Mouse (Mus musculus) mouse embryonic stem cell (cell line): Measurements from ENCODE around the gene Pgls.

Experiments
- in situ Hi-C, 2 experiments: fragments of 300-500 bp; cut with MboI; formaldehyde crosslinking; loops; 1 replicate in 1 of 2; 3 replicates in 1 of 2; pipeline ENCODE4 v1.14.3; 2019 to 2020; ENCODE audit warnings: low sequenced_read_pairs in 2 of 2, low pct_unique_long_range_greater_than_20kb in 1 of 2, mixed read lengths in 1 of 2; ENCODE audit not compliant: unreplicated experiment in 1 of 2

Pgls gene

DNA sequence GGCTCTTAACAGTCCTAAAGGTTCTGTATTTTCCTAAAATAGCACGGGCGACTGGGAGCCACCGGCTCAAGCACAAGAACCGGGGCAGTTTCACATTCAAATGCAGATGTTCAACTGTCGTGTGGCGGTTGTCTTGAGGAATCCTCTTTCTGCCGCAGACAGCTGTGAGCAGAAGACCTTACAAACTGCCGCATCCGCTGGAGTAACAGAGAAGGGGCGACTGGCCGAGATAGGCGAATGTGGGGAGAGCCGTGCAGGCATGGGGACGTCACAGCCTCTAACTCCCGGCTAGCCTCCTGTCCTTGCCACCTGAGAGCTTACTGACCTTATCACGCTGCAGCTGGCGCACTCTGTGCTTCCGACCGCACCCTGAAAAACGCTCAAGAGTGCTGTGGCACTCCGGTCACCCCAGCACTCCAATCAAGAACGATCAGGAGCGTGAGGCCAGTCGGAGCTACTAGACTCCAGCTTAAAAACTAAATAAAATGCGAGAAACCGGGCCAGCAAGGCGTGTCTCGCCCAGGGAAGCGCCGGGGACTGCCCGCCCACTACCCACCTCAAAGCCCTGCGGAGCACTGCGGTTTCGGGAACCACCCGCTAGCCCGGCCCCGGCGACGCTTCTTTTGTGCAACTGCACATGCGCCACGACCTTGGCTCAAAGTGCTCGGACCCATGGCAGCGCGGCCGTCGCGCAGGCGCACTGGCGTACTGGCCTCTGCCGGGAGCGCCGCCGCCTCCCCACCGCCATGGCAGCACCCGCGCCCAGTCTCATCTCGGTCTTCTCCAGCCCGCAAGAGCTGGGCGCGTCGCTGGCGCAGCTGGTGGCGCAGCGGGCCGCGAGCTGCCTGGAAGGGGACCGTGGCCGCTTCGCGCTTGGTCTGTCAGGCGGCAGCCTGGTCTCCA, at the start of gene Pgls:
Gene Pgls (plus strand): TSS at position 706 of the 903 bp plus-strand sequence.
- in situ Hi-C loops: no loop called here

DNA sequence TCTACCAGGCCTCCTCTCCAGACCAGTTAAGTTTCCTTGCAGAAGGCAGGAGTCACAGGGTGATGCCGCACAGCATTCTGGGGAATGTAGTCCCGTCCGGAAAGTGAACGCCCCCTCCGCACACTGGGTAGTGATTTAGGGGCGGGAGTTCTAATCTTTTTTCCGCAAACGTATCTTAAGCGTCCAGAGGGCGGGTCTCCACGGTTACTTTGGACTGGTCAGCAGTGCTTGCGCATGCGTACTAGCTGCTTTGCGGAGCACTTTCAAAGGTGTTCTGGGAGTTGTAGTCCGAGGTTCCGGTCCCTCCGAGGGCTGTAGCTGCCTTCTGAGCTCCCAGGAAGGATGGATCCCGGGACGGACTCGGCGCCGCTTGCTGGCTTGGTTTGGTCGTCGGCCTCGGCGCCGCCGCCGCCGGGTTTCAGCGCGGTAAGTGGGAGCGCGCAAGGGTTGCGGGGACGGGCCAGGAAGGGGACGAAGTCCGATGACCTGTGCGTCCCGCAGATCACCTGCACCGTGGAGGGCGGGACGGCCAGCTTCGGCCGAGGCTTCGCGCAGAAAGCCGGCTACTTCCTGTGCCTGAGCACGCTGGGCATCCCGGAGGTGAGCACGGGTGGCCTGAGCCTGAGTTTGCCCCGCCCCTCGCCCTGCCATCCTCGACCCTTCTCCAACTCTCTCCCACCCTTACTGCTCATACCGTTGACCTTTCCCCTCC, 49.2 kb upstream of the Pgls start, which contains the start of gene Mvb12a:
Gene Mvb12a (plus strand): TSS at position 291 of the 712 bp plus-strand sequence.
- in situ Hi-C loops: no loop called here

DNA sequence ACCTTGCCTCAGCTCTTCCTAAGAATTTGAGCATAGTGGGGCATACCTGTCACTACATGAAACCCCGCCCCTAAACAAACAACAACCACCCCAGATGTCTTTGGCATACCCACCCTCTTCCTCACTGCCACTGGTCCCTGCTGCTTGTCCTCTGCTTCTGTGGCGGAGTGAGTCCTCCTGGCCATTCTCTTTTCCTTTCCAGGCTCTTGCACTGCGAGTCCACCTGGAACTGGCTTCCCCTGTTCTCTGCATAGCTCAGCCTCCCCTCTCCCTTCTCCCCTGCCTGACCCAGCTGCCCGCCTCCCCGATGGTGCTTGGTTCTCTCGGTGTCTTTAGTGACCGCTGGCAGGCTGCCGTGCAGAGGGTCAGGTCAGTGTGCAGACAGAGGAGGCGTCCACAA, 48.2 kb upstream of the Pgls start:
- in situ Hi-C loops: no loop called here

DNA sequence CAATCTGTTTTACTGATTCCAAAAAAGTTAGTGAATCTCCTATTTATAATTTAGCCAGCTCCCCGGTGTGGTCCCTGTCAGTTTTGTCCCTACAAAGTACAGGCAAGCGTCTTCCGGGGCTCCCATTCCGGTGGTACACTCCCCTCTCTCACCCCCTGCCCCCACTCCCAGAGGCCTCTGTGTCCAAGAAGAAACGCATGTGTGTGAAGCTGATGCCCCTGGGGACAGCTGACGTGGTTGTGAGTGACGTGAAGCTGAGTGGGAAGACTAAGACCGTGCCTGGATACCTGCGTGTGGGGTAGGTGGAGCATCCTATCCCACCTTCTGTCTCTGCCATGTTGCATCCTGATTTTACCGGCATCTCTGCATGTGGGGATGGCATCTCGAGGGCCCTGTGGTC, 46.9 kb upstream of the Pgls start:
- in situ Hi-C loops: no loop called here

DNA sequence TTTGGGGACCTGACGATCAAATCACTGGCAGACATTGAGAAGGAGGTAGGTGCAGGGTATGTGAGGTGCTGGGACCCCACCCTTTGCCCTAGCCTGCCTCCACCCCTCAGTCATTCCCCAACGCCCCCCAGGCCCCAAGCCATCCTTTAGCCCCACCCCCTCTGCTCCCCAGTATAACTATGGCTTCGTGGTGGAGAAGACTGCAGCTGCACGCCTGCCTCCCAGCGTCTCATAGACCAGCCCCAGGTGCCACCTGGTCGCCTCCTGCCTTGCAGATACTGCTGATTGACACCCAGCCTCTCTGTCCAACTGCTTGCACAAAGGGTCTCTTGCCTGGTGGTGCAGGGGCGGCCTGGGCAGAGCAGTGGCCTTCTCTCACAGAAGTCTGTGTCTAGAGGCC, 44.4 kb upstream of the Pgls start:
- in situ Hi-C loops: no loop called here

- in situ Hi-C loops: no loop called here
These were observed 41.2 kb upstream of the Pgls start for GRCm38 (mm10) chr8:71550754-71551153.

GRCm38 (mm10) chr8:71552770-71553169, 39.2 kb upstream of the Pgls start:
- in situ Hi-C loops: no loop called here

DNA sequence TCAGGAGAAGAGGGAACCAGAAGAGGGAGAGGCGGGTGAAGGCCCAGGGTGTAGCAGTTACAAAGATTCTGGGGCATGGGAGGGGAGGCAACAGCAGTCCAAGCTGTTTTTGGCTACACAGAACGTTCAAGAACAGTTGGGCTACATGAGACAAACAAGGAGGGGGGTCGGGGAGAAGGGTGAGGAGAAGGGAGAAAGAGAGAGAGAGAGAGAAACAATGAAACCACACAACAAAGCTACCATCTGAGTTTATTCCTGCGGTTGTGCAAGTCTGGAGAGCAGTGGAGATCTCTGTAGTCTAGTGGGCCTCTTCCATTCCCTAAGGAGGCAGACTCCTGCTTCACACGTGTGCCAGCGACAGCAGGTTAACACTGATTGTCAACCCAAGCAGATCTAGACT, 38.0 kb upstream of the Pgls start:
- in situ Hi-C loops: no loop called here

- in situ Hi-C loops: no loop called here
These were observed 37.3 kb upstream of the Pgls start for GRCm38 (mm10) chr8:71554644-71555043.

- in situ Hi-C loops: no loop called here
These were observed 33.7 kb upstream of the Pgls start, which contains the start of gene Tmem221 for GRCm38 (mm10) chr8:71558071-71558957. Tmem221 (minus strand) TSS chr8:71558871.

- in situ Hi-C loops: no loop called here
These were observed 32.9 kb upstream of the Pgls start for GRCm38 (mm10) chr8:71558958-71559690.

DNA sequence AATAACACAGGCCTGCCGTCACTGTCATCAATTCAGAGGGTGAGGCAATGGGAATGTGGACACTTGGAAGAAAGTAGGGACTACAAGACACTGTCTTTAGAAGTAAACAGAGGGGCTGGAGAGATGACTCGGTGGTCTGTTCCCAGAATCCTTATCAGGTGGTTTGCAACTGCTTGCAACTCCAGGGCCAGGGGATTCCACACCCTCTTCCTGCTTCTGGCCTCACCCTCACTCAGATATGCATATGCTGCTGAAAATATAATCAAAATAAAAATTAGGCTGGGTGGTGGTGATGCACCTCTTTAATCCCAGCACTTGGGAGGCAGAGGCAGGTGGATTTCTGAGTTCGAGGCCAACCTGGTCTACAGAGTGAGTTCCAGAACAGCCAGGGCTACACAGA, 31.9 kb upstream of the Pgls start:
- in situ Hi-C loops: loop anchor here in 1 of 2 experiments (5.0 to 10.0 kb wide), 2 partner anchors 42 to 75 kb away; no protein-coding TSS in a partner anchor

DNA sequence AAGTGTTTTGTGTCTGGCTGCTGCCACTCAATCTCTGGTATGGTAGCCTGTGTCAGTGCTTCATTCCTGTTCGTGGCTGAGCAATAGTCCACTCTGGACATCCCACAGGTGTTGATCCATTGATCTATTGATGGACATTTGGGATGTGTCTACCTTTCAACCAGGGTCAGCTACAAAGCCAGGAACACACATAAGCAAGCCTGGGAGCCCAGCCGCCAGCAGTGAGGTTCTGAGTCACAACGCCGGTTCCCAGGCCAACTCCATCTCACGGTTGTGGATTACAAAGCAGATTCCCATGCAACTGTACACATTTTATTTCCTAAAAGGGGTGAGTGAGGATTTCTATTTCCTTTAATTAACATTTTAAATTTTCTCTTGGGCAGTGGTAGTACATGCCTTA, 31.2 kb upstream of the Pgls start:
- in situ Hi-C loops: loop anchor here in 1 of 2 experiments (5.0 to 10.0 kb wide), 2 partner anchors 42 to 74 kb away; no protein-coding TSS in a partner anchor

GRCm38 (mm10) chr8:71561401-71561800, 30.6 kb upstream of the Pgls start:
- in situ Hi-C loops: loop anchor here in 1 of 2 experiments (5.0 to 10.0 kb wide), 2 partner anchors 41 to 73 kb away; no protein-coding TSS in a partner anchor

DNA sequence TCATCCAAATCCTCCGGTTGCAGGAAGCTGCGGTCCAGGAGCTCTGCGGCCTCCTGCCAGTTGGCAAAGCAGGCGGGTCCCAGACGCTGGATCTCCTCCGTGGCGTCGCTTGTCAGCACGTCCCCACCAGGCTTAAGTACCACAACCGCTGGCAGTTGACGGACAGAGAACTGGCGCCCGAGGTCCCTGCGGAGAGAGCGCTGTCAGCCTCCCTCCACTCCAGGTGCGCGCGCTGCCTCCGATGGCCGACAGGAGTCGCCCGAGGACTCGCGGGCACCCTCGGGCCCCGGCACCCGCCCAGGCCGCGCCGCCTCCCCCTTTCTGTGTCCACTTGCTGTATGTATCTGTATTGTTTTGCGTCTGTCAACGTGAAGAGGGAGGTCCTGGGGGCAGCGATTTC, 29.2 kb upstream of the Pgls start:
- in situ Hi-C loops: loop anchor here in 1 of 2 experiments (5.0 to 10.0 kb wide), 2 partner anchors 40 to 72 kb away; no protein-coding TSS in a partner anchor

DNA sequence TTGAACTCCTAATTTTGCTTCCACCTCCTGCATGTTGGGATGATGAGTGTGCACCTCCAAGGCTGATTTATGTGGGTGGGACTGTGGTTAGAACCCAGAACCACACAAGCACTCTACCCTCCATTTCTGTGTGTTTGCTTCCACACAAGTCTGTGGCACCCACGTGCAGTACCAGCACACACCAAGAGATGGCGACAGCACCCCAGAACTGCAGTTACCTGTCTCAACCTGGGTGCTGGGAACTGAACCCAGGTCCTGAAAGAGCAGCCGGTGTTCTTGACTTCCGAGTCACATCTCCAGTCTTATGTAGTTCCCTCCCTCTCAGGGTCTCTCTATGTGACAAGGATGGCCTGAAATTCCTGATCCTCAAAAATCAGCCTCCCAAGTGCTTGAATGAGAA, 28.0 kb upstream of the Pgls start:
- in situ Hi-C loops: loop anchor here in 1 of 2 experiments (5.0 to 10.0 kb wide), 2 partner anchors 38 to 71 kb away; no protein-coding TSS in a partner anchor

DNA sequence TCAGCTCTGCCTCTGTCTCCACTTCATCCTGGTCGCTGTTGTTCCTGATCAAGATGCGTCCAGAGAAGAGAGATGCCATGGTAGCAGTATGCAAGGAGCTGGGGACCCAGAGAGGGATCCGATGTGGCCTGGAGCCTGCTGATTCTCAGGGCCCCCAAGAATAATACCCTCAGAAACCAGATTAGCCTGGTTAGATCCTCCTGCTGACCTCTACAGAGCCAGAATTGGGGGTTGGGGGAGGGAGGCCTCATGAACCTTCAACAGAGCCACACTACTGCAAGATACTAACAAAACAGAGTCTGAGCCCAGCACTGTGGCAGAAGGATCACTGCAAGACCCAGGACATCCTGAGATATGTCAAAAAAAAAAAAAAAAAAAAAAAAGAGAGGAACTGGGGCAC, 25.5 kb upstream of the Pgls start, which contains the start of gene Nxnl1:
Gene Nxnl1 (minus strand): TSS at position 101 of the 400 bp plus-strand sequence.
- in situ Hi-C loops: loop anchor here in 1 of 2 experiments (10.0 kb wide), 1 partner anchor 68 kb away; no protein-coding TSS in a partner anchor
